Mouse (Mus musculus) heart, embryonic 11.5 days (tissue): ENCODE measurements at regions not wholly inside any gene's neighbourhood (a gene's known extent, or its start where the extent isn't known, plus 50 kb on each side); places are given as distances from the start of the nearest gene placed in this dataset.
"Not testable (repeated sequence)": the region's sequence is repeated elsewhere in the genome, so short reads cannot be mapped to it uniquely, and the experiment has no call there.

Source experiments
- ATAC-seq: fragments of 200-750 bp; cut with Nextera tagmentation; replicated peaks from 2 replicates; pipeline ENCODE4 v1.8.0; 2017; ENCODE audit warnings: moderate library complexity; ENCODE audit not compliant: insufficient number of reproducible peaks, low FRiP score, low TSS enrichment
- H3K27ac ChIP-seq: fragments of 300-500 bp; sonication (generic); 2 replicates; pipeline ENCODE4 v1.5.1; 2014; ENCODE audit warnings: mild to moderate bottlenecking, low read depth, low read length
- H3K27me3 ChIP-seq: fragments of 300-500 bp; sonication (generic); 2 replicates; pipeline ENCODE4 v1.6.1; 2014; ENCODE audit warnings: mild to moderate bottlenecking, low read length, mixed read lengths; ENCODE audit not compliant: control insufficient read depth, insufficient read depth
- H3K36me3 ChIP-seq: fragments of 300-500 bp; sonication (generic); 2 replicates; pipeline ENCODE4 v1.6.1; 2014; ENCODE audit warnings: mild to moderate bottlenecking, low read length, moderate library complexity, mixed read lengths; ENCODE audit not compliant: control insufficient read depth, insufficient read depth
- H3K4me1 ChIP-seq: fragments of 300-500 bp; sonication (generic); 2 replicates; pipeline ENCODE4 v1.6.1; 2014; ENCODE audit warnings: low read length; ENCODE audit not compliant: control insufficient read depth, insufficient read depth
- H3K4me2 ChIP-seq: fragments of 300-500 bp; sonication (generic); 2 replicates; pipeline ENCODE4 v1.6.1; 2014; ENCODE audit warnings: mild to moderate bottlenecking, moderate library complexity
- H3K4me3 ChIP-seq: fragments of 300-500 bp; sonication (generic); 2 replicates; pipeline ENCODE4 v1.5.1; 2014; ENCODE audit warnings: low read depth, low read length
- H3K9ac ChIP-seq: fragments of 300-500 bp; sonication (generic); 2 replicates; pipeline ENCODE4 v1.6.1; 2014; ENCODE audit warnings: mild to moderate bottlenecking, low read depth, low read length, moderate library complexity
- H3K9me3 ChIP-seq: fragments of 300-500 bp; sonication (generic); replicated peaks from 2 replicates; pipeline ENCODE4 v1.6.1; 2016; ENCODE audit warnings: low read length; ENCODE audit not compliant: control insufficient read depth
- WGBS: fragments of 180-500 bp; shearing (Covaris S2); extraction: QIAGEN DNeasy Blood & Tissue Kit; methylation state at CpG from one replicate; pipeline ENCODE4 v1.1.7; 2014; ENCODE audit not compliant: insufficient replicate concordance; 5-methylcytosine and 5-hydroxymethylcytosine counted together

DNA sequence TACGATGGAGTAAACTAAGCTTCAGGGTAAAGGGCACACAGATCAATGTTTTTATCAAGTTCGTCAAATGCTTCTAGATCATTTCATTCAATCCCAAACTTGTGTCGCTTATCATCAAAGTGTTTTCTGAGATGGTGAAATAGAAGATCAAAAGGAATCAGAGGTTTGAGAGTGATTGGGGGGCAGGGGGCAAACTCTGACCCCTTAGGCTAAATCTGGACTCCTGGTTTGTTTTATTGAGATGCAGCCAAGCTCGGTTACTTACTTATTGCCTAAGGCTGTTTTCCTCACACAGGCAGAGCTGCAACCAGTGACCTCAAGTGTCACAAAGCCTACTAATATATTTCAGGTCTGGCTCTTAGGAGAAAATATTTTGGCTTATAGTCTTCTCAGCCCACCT lies 94.3 kb downstream of the Dusp6 start:
- H3K36me3 ChIP-seq: no peaks in the 10 kb centered on the region
- no peaks in the 10 kb centered on the region for H3K27me3 ChIP-seq
- no peak overlapping the region for H3K4me3 ChIP-seq
- ATAC-seq: no peak
- no peak overlapping the region for H3K9ac ChIP-seq
- H3K4me1 ChIP-seq: no peaks in the 10 kb centered on the region
- no peaks in the 10 kb centered on the region for H3K9me3 ChIP-seq
- WGBS: 78% methylated on average over 4 of the region's 4 CpGs
- no peak overlapping the region for H3K4me2 ChIP-seq
- no peak overlapping the region for H3K27ac ChIP-seq

DNA sequence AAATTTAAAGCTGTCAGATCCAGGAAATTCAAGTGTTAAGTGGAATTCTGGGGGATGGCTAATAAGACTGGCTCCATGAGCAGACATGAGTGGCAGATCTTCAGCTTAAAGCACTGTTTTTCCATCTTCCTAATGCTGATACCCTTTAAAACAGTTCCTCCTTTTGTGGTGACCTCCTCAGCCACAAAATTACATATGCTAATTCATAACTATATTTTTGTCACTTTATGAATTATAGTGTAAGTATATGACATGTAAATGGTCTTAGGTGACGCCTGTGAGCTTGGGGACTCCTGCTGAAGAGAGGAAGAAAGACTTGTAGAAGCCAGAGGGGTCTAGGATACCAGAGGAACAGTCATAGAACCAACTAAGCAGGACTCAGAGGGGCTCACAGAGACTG lies 95.2 kb downstream of the Dusp6 start:
- no peaks in the 10 kb centered on the region for H3K36me3 ChIP-seq
- no peak overlapping the region for H3K4me3 ChIP-seq
- H3K9me3 ChIP-seq: no peaks in the 10 kb centered on the region
- H3K27me3 ChIP-seq: no peaks in the 10 kb centered on the region
- no peaks in the 10 kb centered on the region for H3K4me1 ChIP-seq
- 72% methylated on average over 1 of the region's 1 CpGs for WGBS
- no peak for ATAC-seq
- H3K9ac ChIP-seq: no peak overlapping the region
- H3K27ac ChIP-seq: no peak overlapping the region
- H3K4me2 ChIP-seq: no peak overlapping the region

DNA sequence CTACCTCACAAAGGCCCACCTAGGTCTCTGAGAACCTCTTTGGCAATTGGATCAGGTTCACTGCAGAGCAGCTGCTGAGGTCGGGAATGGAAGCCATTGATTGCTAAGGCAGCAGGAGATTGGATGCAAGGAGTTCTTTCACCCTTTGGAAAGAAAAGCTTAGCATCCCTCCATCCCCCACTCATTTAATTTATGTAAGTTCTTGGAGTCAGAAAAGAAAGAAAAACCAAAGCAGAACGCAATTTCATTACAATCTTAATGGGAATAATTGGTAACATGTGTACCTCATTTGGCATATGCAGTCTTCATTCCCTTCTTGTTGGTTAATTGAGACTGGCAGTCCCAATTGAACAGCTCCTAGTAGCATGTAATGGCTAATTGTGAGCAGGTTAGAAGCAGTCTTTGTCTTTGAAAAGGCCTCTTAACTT lies 96.4 kb downstream of the Dusp6 start:
- Histone ChIP-seq H3K9ac (no peak overlapping the region), H3K9me3 (no peaks in the 10 kb centered on the region; the same call in 1 of the 2 replicates), H3K4me2 (no peak overlapping the region), H3K36me3 (no peaks in the 10 kb centered on the region), H3K4me1 (no peaks in the 10 kb centered on the region), H3K4me3 (no peak overlapping the region), H3K27me3 (no peaks in the 10 kb centered on the region), H3K27ac (no peak overlapping the region)
- WGBS: 51% methylated on average over 2 of the region's 2 CpGs
- no peak for ATAC-seq

DNA sequence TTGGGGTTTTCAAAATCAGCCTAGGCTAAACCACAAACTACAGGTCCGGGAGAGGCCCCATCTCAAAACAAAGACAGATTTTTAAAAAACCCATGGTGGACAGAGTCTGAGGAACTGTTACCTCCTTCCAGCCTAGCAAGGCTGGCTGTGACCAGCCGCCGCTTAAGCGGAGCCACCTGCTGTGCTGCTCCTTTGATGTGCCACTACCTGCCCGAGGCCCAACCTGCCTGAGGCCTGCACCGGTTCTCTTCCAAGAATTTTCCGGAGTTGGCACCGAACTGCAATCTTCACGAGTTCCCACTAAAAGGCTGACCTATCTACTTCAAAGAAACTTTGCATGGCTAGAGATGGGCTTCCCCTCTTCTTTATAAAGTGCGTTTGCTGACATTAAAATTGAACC lies 97.6 kb downstream of the Dusp6 start:
- not testable (repeated sequence) for H3K27me3 ChIP-seq, H3K4me2 ChIP-seq, H3K4me1 ChIP-seq, H3K27ac ChIP-seq, H3K9ac ChIP-seq, H3K9me3 ChIP-seq, ATAC-seq, H3K4me3 ChIP-seq, H3K36me3 ChIP-seq
- WGBS: 47% methylated on average over 10 of the region's 10 CpGs

DNA sequence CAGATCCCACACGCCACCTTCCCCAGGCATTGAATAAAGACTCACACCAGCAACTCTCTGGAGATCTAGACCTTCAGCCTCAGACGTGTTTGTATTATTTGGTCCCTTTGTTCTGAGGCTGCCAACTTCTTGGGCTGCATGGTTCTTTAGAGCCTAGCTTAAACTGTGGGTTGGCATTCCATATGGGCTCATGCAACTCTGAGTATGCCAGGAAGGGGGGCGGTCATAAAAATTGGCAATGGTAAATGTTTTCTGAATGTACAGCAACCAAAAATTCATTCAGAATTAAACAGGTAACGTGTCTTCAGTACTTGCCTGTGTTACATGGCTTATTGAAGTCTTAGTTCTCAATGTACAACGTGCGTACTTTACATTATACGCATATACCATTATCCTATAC lies 103.1 kb downstream of the Dusp6 start:
- Histone ChIP-seq H3K36me3 (no peaks in the 10 kb centered on the region), H3K27ac (no peak overlapping the region), H3K4me3 (no peak overlapping the region), H3K4me1 (no peaks in the 10 kb centered on the region), H3K9me3 (peaks cover 4% of the 10 kb centered on the region; the same call in 1 of the 2 replicates), H3K9ac (no peak overlapping the region), H3K4me2 (no peak overlapping the region), H3K27me3 (no peaks in the 10 kb centered on the region)
- no peak for ATAC-seq
- 81% methylated on average over 7 of the region's 7 CpGs for WGBS

DNA sequence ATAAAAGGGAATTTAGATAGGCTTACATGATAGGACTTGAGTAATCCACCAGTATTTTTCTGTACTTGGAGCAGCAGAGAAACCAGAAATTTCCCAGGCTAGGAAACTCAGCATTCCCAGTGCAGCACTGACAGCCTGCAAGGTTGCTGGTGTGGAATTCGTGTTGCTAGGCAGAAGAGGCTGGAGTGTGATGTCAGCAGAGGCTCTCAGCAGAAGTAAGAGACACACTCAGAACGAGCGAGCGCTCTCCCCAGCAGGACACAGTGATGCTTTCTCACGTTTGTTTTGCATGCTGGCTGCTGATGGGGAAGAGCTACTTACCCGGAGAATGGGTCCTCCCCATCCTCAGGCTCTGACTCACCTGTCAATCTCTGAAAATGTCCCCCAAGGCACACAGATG lies 104.7 kb downstream of the Dusp6 start:
- Histone ChIP-seq H3K27ac (no peak overlapping the region), H3K4me1 (no peaks in the 10 kb centered on the region), H3K27me3 (no peaks in the 10 kb centered on the region), H3K9ac (no peak overlapping the region), H3K36me3 (no peaks in the 10 kb centered on the region), H3K9me3 (peaks cover 4% of the 10 kb centered on the region; the same call in 1 of the 2 replicates), H3K4me2 (peak overlapping the region; percentile 19; the same call in 1 of the 2 replicates), H3K4me3 (no peak overlapping the region)
- ATAC-seq: no peak
- 27% methylated on average over 6 of the region's 6 CpGs for WGBS

DNA sequence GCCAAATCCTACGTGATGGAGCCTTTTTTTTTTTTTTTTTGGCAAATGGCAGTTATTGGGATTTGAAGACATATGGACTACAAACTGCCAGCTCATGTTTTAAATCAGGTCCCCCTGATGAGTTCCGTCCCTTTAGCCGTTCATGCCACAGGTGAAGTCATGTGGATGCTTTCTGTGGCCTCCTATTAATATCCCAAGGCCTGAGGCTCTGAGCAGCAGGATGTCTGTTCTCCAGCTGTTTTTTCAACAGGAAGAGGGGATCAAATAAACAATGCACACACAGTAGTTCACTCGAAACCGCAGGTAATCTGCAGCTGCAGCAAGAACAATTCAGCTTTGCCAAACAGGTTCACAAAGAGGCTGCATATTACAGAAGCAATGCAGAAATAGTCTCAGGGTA lies 112.1 kb downstream of the Dusp6 start:
- Histone ChIP-seq H3K4me3 (no peak overlapping the region), H3K9me3 (no peaks in the 10 kb centered on the region), H3K4me2 (no peak overlapping the region), H3K9ac (no peak overlapping the region), H3K4me1 (no peaks in the 10 kb centered on the region), H3K36me3 (no peaks in the 10 kb centered on the region), H3K27me3 (no peaks in the 10 kb centered on the region), H3K27ac (no peak overlapping the region)
- no peak for ATAC-seq
- 63% methylated on average over 5 of the region's 5 CpGs for WGBS

DNA sequence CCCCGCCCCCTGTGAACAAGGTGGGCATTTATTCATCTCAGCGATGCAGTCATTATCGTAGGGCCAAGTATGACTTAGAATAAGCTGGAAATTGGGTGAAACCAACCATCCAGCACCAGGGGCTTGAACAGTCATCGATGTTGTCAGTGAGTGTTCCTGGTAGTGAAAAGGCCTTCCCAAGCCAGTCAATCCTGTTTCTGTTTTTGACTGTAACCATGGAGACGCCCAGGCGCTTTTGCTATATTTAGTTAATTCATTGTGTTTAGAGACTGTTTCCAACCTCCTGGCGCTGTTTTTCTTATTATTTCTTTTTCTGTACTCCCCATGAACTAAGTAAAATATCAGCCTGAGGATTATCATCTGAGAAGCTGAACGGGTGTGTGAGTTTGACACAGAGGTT lies 113.4 kb downstream of the Dusp6 start:
- no peak overlapping the region for H3K9ac ChIP-seq
- WGBS: 81% methylated on average over 8 of the region's 8 CpGs
- ATAC-seq: no peak
- no peaks in the 10 kb centered on the region for H3K4me1 ChIP-seq
- no peak overlapping the region for H3K4me3 ChIP-seq
- no peaks in the 10 kb centered on the region for H3K27me3 ChIP-seq
- H3K9me3 ChIP-seq: no peaks in the 10 kb centered on the region
- no peak overlapping the region for H3K4me2 ChIP-seq
- H3K36me3 ChIP-seq: no peaks in the 10 kb centered on the region
- no peak overlapping the region for H3K27ac ChIP-seq

DNA sequence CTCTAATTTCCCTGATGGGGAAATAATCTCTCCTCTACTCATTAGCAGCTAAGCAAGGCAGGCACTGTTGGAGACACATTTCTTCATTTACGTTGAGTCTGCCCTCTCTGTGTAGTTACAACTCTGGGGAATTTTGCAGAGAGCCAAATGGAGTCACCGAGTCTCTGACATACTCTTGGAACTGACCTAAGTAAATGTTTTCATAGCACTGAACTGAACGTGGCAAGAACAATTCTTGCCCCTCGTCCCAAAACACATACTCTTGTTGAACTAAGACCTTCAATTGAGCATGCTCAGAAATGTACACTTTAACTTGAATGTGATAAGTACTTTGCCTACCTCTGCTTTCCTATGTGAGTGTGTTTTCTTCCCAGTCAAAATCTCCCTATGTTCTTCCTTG lies 114.5 kb downstream of the Dusp6 start:
- Histone ChIP-seq H3K4me3 (no peak overlapping the region), H3K4me1 (peaks cover under 1% of the 10 kb centered on the region; the same call in 1 of the 2 replicates), H3K27me3 (no peaks in the 10 kb centered on the region), H3K9ac (no peak overlapping the region), H3K4me2 (no peak overlapping the region), H3K9me3 (no peaks in the 10 kb centered on the region), H3K27ac (no peak overlapping the region), H3K36me3 (no peaks in the 10 kb centered on the region)
- ATAC-seq: no peak
- 67% methylated on average over 4 of the region's 4 CpGs for WGBS
